Mouse (Mus musculus): Measurements from ENCODE around the gene Ankrd44.

Gene Ankrd44

DNA sequence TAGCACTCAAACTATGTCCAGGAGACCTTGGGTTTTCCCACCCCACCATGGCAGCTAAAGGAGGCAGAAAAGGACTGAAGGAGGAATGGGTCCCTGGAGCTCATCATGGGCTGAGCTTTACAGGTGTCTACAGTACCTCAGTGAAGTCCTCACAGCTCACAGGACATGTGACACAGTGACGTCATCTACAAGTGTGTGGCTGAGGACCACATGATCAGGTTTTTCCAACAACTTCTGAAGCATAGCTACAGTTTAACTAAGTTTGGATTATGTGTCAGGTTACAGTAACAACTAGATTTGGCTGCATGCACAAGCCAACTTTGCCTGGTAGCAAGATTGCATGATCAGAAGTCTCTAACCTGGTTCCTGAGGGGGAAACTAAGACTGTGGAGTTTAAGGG, 78.9 kb downstream of the Ankrd44 start:
- DNase-seq (ENCODE audit: low spot score in 2 of 2): no peak

DNA sequence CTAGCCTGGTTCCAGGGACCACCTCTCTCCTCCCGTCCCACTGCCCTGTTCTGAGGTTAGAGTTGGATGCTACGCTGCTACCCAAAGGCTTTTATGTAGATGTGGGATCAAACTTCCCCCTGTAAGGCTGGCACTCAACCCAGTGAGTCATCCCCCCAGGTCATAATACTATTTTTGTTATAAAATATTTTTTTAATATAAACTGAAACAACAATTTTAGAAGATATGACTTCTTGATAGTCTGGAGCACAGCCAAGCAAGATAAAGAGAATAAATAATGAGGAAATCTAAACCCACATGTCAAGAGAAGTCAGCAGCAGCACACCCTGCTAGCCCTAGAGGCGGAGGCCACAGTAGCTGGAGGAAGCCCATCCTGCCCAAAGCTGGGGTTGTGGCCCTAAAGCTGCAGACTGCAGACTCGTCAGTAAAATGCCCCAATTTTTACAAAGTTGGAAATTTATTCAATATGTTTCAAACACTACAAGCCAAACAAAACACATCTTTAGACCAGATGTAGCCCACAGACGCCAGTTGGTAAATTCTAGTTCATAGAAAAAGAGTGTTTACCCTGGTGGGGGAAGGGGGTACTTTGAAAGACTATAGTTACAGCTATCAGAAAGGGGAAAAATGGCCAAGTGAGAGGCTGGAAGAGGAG, 79.7 kb downstream of the Ankrd44 start:
- DNase-seq (ENCODE audit: low spot score in 2 of 2): no peak

DNA sequence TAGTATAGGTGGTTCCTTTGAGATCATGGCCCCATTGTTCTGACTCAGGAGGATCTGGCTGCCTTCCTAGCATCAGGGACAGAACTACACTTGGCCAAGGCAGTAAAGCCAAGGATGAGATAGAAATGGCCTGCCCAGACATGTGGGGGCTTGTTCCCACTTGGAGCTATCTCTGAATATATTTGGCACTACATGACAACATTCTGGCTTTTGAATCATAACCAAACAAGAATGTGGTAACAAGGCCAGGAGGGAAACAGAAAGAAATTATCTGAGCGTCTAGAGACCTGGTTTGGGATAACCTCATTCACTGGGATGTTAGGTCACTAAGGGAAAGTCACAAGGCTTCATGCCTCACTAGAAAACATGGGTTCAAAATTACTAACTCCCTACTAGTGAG, 81.8 kb downstream of the Ankrd44 start:
- no peak for DNase-seq (ENCODE audit: low spot score in 2 of 2)

DNA sequence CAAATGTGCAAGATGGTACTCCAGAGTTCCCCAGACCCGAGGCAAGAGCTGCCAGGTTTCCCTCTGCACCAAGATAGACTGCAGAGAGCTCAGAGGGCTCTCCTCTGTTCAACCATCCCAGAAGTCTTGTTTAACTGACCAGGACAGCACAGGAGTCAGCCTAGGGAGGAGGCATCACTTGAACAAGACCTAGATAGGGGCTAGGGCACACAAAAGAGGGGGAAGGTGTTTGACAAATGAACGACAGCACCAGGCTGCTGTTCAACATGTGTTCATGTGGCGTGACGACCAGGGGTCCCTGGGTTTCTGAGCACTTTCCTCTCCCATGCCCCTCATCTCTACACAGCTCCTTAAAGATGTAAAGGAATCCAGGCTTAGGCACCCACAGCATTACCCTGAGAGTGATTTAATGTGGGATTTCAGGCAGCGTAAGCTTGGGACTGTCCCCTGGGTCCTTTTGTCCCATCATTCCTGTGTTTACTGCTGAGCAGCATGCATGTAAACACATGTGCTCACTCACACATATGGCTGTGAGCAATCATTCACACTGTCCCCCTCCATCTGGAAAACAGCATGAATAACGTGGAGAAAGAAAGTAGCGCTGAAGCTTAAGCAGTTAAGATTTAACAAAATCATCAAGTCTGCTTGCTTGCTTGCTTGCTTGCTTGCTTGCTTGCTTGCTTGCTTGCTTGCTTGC, 83.3 kb downstream of the Ankrd44 start:
- DNase-seq (ENCODE audit: low spot score in 2 of 2): no peak

DNA sequence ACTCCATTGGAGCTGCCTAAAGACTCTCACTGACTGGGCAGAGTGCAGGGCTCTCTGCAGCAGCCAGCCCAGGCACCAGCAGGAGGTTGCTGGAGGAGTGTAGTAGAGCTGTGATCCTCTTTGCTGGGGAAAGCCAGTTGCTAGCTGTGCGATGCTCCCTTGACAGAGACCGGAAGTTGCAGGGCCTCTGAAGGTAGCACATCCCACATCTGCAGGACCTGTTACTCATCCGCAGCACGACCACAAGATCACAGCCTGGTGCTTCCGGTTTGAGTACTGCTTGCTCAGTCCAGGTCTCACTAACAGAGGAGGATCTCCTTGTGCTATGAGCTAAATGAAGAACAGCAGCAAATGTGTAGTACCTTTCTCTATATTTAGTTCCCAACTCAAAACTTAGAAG, 84.4 kb downstream of the Ankrd44 start:
- no peak for DNase-seq (ENCODE audit: low spot score in 2 of 2)

DNA sequence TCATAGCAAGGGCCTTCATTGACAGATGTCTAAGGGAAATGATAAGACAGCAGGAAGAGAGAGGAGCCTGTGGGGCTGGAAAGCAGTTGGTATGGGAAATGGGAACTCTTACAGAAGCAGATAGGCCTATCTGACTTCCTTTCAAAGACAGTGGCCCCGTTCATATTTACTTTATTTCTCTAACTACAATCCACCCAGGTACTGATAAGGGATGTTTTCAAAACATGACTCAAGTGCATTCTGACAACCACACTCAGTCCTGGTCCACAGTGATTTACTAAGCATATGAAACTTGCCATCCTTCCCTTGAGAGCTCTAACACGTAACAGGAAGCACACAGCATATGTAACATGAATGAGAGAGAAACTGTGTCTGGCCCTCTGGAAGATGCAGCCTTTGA, 86.1 kb downstream of the Ankrd44 start:
- DNase-seq (ENCODE audit: low spot score in 2 of 2): no peak

DNA sequence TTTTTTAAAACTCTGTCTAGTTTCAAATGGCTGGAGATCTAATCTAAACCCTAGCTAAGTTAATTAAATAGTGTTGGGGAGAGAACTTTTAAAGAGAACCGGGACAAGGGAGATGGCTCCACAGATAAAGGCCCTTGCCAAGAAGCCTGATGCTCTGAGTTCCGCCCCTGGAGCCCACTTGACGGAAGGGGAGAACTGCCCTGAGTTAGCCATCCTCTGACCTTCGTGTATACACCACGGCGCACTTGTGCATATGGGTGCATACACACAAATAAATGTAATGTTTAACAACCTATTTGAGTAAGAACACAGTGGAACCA, 87.7 kb downstream of the Ankrd44 start:
- DNase-seq (ENCODE audit: low spot score in 2 of 2): no peak

DNA sequence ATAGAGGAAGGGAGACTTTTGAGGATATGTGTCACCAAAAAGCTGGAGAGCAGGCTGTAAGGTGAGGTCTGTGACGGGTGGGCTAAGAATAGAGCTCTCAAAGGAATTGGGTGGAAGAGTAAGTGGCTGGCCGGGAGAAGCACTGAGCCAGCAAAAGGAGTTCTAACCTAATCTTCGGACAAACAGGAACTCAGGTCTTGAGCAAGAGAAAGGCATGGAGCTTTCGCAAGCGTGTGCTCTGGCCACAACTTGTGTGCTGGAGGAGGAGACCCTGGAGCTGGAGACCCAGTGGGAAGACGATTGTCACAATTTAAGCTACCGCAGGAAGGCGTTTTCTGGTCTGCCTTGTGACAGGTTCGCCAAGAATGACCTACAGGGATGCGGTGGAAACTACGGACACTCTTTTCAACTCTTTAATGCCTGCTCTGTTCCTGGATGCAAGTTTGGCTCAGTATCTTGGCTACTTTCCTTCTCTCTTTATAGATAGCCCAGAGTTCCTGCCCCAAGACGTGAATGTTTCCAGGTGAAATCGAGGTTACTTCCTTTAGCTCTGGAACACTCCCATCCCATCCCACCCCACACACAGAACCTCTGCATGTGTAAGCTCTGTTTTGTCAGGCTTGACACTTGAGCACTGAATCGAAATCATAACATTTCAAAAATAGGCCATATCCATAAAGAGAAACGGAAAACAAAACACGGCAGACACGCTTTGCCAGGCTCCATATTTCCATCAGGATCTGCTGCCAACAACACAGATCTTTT, 88.3 kb downstream of the Ankrd44 start:
- DNase-seq (ENCODE audit: low spot score in 2 of 2): no peak

DNA sequence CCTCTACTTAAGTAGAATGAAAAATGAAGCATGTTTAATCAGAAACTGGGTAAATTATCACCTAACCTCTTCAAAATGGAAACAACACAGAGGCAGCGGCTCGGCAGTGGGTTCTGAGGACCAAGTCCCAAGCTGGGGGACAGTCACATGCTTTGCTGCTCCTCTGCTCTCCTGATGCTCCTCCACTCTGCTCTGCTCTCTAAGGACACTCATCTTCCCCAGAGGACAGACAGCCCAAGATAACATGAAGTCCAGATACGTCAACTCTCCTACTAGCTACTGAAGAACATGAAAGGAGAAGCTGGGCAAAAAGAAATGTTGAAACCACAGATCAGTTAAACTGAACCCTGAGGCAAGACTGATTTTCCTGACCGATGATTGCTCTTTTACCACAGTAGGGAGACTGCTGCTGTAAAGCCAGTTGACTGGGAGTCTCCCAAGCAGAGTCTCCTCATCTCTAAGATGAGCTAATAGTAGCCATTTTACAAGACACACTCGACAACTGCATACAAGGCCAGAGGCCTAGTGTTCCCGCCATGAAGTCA, 90.5 kb downstream of the Ankrd44 start:
- DNase-seq (ENCODE audit: low spot score in 2 of 2): no peak

DNA sequence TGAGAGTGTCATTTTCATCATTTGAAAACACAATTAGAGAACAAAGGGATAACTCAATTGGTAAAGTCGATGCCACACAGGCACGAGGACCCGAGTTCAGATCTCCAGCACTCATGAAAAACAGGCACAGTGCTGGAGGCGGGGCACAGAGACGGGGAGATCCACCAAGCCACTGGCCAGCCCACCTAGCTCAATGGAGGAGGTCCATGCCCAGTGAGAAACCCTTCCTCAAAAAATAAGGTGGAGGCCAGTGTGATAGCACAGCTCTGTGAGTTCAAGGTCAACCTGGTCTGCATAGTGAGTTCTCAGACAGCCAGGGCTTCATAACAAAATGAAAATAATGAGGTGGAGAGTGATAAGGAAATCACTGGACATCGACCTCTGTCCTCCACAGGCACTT, 93.0 kb downstream of the Ankrd44 start:
- DNase-seq (ENCODE audit: low spot score in 2 of 2): no peak

DNA sequence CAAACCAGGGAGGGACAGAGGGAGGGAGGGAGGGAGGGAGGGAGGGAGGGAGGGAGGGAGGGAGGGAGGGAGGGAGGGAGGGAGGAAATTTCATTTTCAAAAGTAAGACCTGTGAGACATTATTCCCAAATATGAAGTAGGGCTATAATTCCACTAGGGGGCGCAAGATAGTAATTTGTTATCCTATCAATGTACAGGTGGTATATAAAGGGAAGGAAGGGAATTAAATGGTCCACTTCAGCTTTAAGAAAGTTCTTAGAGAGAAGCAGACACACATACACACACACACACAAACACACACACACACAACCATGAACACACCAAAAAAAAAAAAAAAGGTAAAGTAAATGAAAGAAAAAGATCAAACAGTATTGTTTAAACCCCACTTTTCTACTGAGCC, 93.4 kb downstream of the Ankrd44 start:
- no peak for DNase-seq (ENCODE audit: low spot score in 2 of 2)

DNA sequence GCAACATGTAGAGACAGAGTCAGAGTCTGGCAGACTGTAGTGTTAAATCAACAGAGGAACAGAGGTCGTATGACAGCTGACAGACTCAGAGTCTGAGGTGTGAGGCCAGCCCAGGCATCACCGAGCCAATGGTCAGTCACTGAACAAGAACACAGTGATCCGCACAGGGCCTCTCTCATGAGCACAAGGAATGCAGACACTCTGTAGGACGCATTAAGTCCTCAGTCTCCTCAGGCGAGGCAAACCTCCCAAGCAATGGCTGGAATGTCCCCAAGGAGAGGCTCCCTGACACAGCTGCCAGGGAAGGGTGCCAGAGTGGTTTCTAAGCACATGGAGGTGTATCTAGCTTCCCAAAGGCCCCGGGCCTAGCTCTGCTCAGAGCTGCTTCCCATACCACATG, 96.0 kb downstream of the Ankrd44 start:
- DNase-seq (ENCODE audit: low spot score in 2 of 2): no peak

DNA sequence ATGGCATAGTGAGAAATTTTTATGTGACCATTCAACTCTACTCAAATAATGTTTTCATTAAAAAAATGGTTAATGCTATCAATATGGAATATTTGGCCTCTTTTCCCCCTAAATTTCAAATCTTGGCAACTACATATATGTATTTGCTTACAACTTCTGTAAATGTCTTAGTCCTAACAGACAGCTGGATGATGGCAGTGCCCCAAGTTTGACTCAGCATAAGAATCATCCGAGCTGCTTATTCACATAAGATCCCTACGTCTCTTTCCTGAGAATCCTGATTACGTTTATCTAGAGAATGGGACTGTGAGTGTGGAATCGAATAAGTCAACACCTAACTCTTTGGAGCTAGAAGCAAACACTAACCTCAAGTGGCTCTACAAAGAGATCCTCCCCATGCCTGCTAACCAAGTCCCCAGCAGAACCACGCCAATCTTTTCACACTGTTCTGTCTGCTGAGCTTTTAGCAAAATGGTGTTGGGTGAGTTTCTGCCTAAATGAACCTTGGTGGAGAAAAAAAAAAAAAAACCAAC, 96.4 kb downstream of the Ankrd44 start:
- no peak for DNase-seq (ENCODE audit: low spot score in 2 of 2)

DNA sequence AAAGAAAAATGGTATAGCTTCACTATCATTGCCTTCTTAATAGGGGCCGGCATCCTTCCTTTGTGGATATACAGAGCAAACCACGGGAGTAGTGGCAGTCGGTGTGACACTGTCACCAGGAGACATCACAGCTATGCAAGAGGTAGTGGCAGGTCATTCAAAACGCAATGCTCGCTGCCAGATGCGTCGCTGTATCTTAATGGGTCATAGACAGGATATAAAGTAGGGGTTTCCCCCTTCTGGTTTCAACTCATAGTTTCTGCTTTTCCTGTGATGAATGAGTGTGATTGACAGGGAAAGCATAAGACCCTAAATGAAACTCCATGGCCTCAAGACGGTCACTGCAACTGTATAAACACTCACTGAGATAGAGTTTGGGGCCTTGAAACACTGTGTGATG, 98.4 kb downstream of the Ankrd44 start:
- DNase-seq (ENCODE audit: low spot score in 2 of 2): no peak

DNA sequence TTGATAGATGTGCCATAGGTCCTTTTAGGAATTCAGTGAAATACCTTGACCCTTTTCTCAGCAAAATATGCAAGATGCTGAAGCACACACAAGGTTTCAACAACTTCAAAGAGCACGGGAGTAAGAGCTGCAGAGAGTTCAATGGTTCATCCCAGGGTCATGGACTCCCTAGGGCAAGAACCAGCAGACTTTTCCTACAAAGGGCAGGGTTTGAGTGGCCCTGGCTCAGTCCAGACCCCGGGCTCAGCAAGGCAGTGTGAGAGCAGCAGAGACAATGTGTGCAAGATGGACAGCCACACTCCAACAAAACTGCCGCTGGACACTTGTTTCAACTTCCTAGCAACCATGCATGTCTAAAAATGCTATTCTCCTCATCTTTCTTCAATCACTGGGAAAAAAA, 98.8 kb downstream of the Ankrd44 start:
- no peak for DNase-seq (ENCODE audit: low spot score in 2 of 2)

DNA sequence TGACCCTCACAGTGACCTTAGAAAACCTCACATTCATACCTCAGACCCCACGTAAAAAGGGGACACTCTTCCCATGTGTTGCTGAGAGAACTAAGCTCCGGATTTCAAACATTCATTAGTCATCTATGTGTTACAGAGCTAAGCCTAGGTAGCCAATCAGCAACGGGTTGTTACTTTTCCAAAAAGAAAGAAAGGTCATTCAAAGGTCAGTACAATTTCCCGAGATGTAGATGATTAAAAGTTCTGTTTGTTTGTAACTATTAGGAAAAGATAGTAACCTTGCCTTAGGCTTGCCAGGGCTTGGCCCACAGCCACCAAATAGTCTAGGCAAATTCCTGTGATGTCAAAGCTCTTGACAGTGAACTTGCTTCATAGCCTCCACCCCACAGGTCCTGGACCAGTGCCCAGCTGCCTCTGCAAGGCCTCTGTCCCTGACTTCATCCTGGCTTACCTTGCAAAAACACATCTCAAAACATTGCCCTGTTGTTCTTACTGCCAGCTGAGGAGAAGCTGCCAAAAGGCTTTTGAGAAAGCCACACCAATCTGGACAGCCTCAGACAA, 99.7 kb downstream of the Ankrd44 start:
- peak; percentile 43 to 75 for DNase-seq (ENCODE audit: low spot score in 2 of 2)

DNA sequence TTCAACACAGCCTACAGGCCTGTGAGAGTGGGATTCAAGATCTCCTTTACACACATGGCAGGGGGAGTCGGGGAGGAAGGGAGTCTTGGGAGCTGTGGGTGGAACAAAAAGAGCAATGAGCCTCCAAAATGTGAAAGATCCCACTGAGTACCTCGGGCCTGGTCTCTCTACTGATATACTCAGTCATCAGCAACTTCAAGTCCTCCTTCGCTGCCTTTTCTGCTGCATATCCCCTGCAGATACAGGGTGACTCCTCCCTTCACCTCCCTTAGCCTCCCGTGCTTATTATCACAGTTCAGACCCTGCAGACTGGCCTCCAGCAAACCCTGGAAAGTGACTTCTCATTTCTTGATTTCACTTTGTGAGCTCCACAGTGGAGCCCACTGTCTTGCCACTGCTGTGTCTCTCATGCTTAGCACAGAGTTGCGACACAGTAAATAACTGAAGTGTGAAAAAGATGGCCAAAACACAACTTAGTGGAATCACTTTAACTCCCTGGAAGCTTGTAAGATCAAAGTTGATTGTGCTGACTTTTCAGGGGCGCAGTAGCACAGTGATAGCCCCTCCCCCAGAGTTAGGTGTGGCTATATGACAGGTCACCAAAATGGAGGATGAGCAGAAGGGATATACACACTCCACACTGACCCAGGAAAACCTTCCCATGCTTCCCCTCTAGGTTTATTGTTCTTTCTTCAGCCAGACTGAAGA, 100.3 kb downstream of the Ankrd44 start:
- DNase-seq (ENCODE audit: low spot score in 2 of 2): no peak

DNA sequence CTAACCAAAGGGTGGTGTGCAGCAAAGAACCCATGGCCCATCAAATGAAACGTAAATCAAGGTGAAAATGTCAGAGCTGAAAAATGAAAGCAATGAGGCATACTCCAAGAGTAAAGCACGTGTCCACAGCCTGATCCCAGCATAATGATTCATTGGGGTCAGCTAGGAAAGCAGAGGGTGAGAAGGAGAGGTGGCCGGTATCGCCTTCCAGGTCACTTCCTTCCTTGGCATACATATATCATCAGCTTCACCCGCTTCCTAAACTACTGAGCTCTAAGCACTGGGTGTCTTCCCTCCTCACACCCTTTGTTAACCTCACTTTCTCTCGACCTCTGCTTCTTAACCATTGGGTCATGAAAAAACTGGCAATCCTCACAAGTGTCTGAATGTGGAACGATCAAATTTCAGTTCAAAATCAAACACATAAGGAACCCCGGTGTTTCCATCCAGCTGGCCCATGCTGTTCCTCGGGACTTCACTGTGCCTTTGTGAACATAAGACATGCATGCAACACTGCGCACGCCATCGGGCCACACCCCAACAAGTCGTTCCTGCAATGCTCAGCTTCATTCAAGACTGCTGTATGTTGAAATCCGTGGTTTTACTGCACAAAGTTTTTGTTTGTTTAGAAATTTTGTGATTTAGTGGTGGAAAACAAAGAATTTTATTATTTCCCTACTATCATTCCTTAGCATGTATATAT, 101.9 kb downstream of the Ankrd44 start:
- DNase-seq (ENCODE audit: low spot score in 2 of 2): no peak

DNA sequence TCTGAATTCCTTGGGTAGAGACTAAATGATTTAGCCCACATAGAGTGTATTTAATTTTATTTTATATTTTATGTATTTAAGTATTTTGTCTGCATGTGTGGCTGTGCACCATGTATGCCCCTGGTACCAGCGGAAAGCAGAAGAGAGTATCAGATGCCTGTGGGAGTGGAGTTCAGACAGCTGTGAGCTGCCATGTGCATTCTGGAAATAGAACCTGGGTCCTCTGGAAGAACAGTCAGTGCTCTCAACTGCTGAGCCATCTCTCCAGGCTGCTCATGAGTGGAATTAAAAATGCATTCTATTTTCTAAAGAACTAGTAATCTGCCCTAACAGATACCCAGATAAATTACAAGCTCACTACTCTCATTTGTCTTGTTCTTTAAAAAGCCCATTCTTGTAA, 104.4 kb downstream of the Ankrd44 start:
- no peak for DNase-seq (ENCODE audit: low spot score in 2 of 2)

DNA sequence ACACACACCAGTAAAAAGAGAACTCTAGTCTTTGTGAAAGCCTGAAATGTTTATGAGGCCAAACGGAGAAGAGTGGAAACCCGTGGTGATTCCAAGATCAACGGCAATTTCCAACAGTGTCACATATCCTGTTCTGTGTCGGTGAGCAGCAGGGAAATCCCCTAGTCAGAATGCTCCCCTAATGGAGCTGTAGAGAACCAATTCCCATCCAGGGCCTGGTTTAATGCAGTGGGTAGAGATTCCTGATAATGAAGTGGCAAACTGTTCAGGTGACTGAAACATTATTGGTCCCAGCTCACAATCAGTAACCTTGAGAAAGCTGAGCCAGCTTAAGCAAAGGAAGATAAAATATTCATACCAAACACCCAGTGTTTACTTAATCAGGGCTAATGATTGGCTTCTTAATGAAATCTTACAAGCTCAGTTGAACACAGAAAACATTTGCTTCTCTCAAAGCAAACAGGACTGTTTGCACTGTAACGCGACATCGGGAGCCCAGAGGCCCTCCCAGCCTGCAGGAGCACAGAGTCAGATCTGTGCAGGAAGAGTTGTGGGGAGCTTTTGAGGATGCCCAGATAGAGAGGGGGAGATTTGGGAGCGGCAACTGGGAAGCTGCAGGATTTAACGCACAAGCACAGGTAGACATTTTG, 110.9 kb downstream of the Ankrd44 start:
- no peak for DNase-seq (ENCODE audit: low spot score in 2 of 2)

Data from urinary bladder, adult 18-20 months (tissue).